Mouse (Mus musculus) kidney, postnatal 4 days (tissue): ENCODE data around the gene Rras.

ENCODE experiments used
- DNase-seq, 2 experiments: peaks; one replicate each; pipeline ENCODE4 v3.0.0; 2021; ENCODE audit warnings: mixed read lengths in 2 of 2

Rras gene

GRCm38 (mm10) chr7:45000539-45001114 lies 17.1 kb upstream of the Rras start:
- peak; percentile 50 to 69 for DNase-seq

- no peak for DNase-seq
These were observed 15.3 kb upstream of the Rras start for GRCm38 (mm10) chr7:45002440-45002839.

- peak in 1 of 2 experiments; percentile 62 for DNase-seq
These were observed 13.2 kb upstream of the Rras start for GRCm38 (mm10) chr7:45004546-45004945.

GRCm38 (mm10) chr7:45005321-45005992 lies 12.3 kb upstream of the Rras start:
- DNase-seq, result no peak

GRCm38 (mm10) chr7:45006503-45006902 lies 11.3 kb upstream of the Rras start:
- DNase-seq, result no peak

- DNase-seq, result no peak
These were observed 10.6 kb upstream of the Rras start for GRCm38 (mm10) chr7:45007141-45007540.

- DNase-seq, result no peak
These were observed 9.9 kb upstream of the Rras start for GRCm38 (mm10) chr7:45007846-45008245.

GRCm38 (mm10) chr7:45008411-45008810 lies 9.3 kb upstream of the Rras start:
- DNase-seq, result no peak

- DNase-seq, result no peak
These were observed 5.8 kb upstream of the Rras start for GRCm38 (mm10) chr7:45012011-45012410.

- DNase-seq, result no peak
These were observed 4.9 kb upstream of the Rras start for GRCm38 (mm10) chr7:45012824-45013223.

GRCm38 (mm10) chr7:45013366-45014095 lies 4.2 kb upstream of the Rras start:
- no peak for DNase-seq

- no peak for DNase-seq
These were observed 3.7 kb upstream of the Rras start for GRCm38 (mm10) chr7:45014096-45014451.

GRCm38 (mm10) chr7:45015344-45015956 lies 2.3 kb upstream of the Rras start:
- DNase-seq, result no peak

- DNase-seq, result peak; percentile 99 to 100
These were observed 1.7 kb upstream of the Rras start, which contains the start of gene Scaf1 for GRCm38 (mm10) chr7:45015957-45016612. Scaf1 (minus strand) TSS chr7:45016363.

- DNase-seq, result no peak
These were observed 1.0 kb upstream of the Rras start for GRCm38 (mm10) chr7:45016761-45017160.

- DNase-seq, result peak; percentile 59 to 72
These were observed 1.3 kb downstream of the Rras start for GRCm38 (mm10) chr7:45019031-45019571.

- DNase-seq, result no peak
These were observed 2.5 kb downstream of the Rras start for GRCm38 (mm10) chr7:45020225-45020624.

GRCm38 (mm10) chr7:45023711-45024110 lies 6.0 kb downstream of the Rras start:
- peak in 1 of 2 experiments; percentile 58 for DNase-seq

- DNase-seq, result no peak
These were observed 6.8 kb downstream of the Rras start for GRCm38 (mm10) chr7:45024281-45025248.

- DNase-seq, result no peak
These were observed 8.0 kb downstream of the Rras start for GRCm38 (mm10) chr7:45025601-45026220.

GRCm38 (mm10) chr7:45026256-45026655 lies 8.5 kb downstream of the Rras start:
- DNase-seq, result no peak
